Mouse (Mus musculus) embryonic facial prominence, embryonic 14.5 days (tissue): ENCODE measurements around the gene Unc119b. TPM values are rescaled to one million over a fixed set of nuclear protein-coding genes. Genes with fewer than 3 reads are reported as not detected.
"Not testable (repeated sequence)": the region's sequence is repeated elsewhere in the genome, so short reads cannot be mapped to it uniquely, and the experiment has no call there.

Experiments used
- ATAC-seq: fragments of 200-750 bp; cut with Nextera tagmentation; 2 replicates; pipeline ENCODE4 v1.8.0; 2017; ENCODE audit warnings: low read depth, moderate number of reproducible peaks, moderate TSS enrichment
- DNase-seq: peaks from one replicate; pipeline ENCODE4 v3.0.0-alpha.2; 2015; ENCODE audit warnings: low spot score
- H3K27ac ChIP-seq: fragments of 300-500 bp; sonication (generic); replicated peaks from 2 replicates; pipeline ENCODE4 v1.5.1; 2014; ENCODE audit warnings: low read depth, mild to moderate bottlenecking, low read length, moderate library complexity
- H3K27me3 ChIP-seq: fragments of 300-500 bp; sonication (generic); replicated peaks from 2 replicates; pipeline ENCODE4 v1.6.1; 2014; ENCODE audit warnings: low read length; ENCODE audit not compliant: control insufficient read depth, insufficient read depth
- H3K36me3 ChIP-seq: fragments of 300-500 bp; sonication (generic); 2 replicates; pipeline ENCODE4 v1.6.1; 2014; ENCODE audit warnings: low read length, mixed read lengths; ENCODE audit not compliant: control insufficient read depth, insufficient read depth
- H3K4me1 ChIP-seq: fragments of 300-500 bp; sonication (generic); 2 replicates; pipeline ENCODE4 v1.6.1; 2014; ENCODE audit warnings: antibody characterized with exemption, low read length; ENCODE audit not compliant: control insufficient read depth, insufficient read depth
- H3K4me2 ChIP-seq: fragments of 300-500 bp; sonication (generic); 2 replicates; pipeline ENCODE4 v1.6.1; 2014; ENCODE audit warnings: low read depth, mild to moderate bottlenecking, low read length, moderate library complexity, mixed read lengths
- H3K4me3 ChIP-seq: fragments of 300-500 bp; sonication (generic); 2 replicates; pipeline ENCODE4 v1.5.1; 2014; ENCODE audit warnings: low read depth, mild to moderate bottlenecking, low read length
- H3K9ac ChIP-seq: fragments of 300-500 bp; sonication (generic); 2 replicates; pipeline ENCODE4 v1.6.1; 2014; ENCODE audit warnings: low read depth, mild to moderate bottlenecking, low read length, moderate library complexity, mixed read lengths
- H3K9me3 ChIP-seq: fragments of 300-500 bp; sonication (generic); 2 replicates; pipeline ENCODE4 v1.6.1; 2016; ENCODE audit warnings: low read length; ENCODE audit not compliant: control insufficient read depth
- WGBS: fragments of 180-500 bp; shearing (Covaris S2); extraction: QIAGEN DNeasy Blood & Tissue Kit; methylation state at CpG from one replicate; pipeline ENCODE4 v1.1.7; 2014; 5-methylcytosine and 5-hydroxymethylcytosine counted together
- polyA plus RNA-seq: library from polyadenylated mRNA; unstranded; fragments of >200 nt; fragmentation: Nextera tagmentation; extraction: Ambion mirVana; gene quantifications from 2 replicates; pipeline ENCODE4 v1.2.1, GENCODE M21; 2014

Unc119b gene
- polyA plus RNA-seq, 1 experiment from 2014 or later = 32.2 TPM

GRCm38 (mm10) chr5:115076144-115076901 is 58.5 kb downstream of the Unc119b start:
- no peak overlapping the region for H3K4me3 ChIP-seq
- no peak overlapping the region for H3K4me2 ChIP-seq
- H3K27ac ChIP-seq = no peak overlapping the region
- H3K27me3 ChIP-seq = no peaks in the 10 kb centered on the region
- DNase-seq = peak; percentile 48
- no peaks in the 10 kb centered on the region for H3K9me3 ChIP-seq
- H3K4me1 ChIP-seq = no peaks in the 10 kb centered on the region
- no peak overlapping the region for H3K9ac ChIP-seq
- peaks cover 33% of the 10 kb centered on the region for H3K36me3 ChIP-seq
- no peak for ATAC-seq
- WGBS = 54% methylated on average over 5 of the region's 5 CpGs

GRCm38 (mm10) chr5:115074749-115075148 is 60.0 kb downstream of the Unc119b start:
- H3K27me3 ChIP-seq = no peaks in the 10 kb centered on the region
- H3K4me3 ChIP-seq = no peak overlapping the region
- no peak for ATAC-seq
- 85% methylated on average over 4 of the region's 4 CpGs for WGBS
- no peak for DNase-seq
- H3K4me1 ChIP-seq = no peaks in the 10 kb centered on the region
- H3K9me3 ChIP-seq = no peaks in the 10 kb centered on the region
- H3K36me3 ChIP-seq = peaks cover 28% of the 10 kb centered on the region
- H3K27ac ChIP-seq = no peak overlapping the region
- no peak overlapping the region for H3K9ac ChIP-seq
- H3K4me2 ChIP-seq = no peak overlapping the region

GRCm38 (mm10) chr5:115073306-115073705 is 61.5 kb downstream of the Unc119b start:
- not testable (repeated sequence) for DNase-seq

More at GRCm38 (mm10) chr5:115073306-115073705, 61.5 kb downstream of the Unc119b start:
- not testable (repeated sequence) for H3K9me3 ChIP-seq, H3K27me3 ChIP-seq, H3K9ac ChIP-seq, H3K4me1 ChIP-seq, H3K4me2 ChIP-seq, ATAC-seq, H3K27ac ChIP-seq, H3K4me3 ChIP-seq
- WGBS = 92% methylated on average over 6 of the region's 8 CpGs
- peaks cover 28% of the 10 kb centered on the region for H3K36me3 ChIP-seq

Other genes starting within 250 kb of the Unc119b start
- gene Oasl2, start 238.0 kb downstream of the Unc119b start, polyA plus RNA-seq = 3.5 and 5.0 TPM in 2 replicates
- gene Oasl1, start 211.7 kb downstream of the Unc119b start, polyA plus RNA-seq = 0.56 and 0.85 TPM in 2 replicates
- 46.8 and 63.2 TPM in 2 replicates for gene 2210016L21Rik, start 192.8 kb downstream of the Unc119b start, polyA plus RNA-seq
- 0.10 TPM in 2 replicates for gene Hnf1a, start 163.9 kb downstream of the Unc119b start, polyA plus RNA-seq
- gene Sppl3, start 123.8 kb downstream of the Unc119b start, polyA plus RNA-seq = 25.6 and 25.7 TPM in 2 replicates
- 53.2 and 54.0 TPM in 2 replicates for gene Gm10401, start 36.7 kb downstream of the Unc119b start, polyA plus RNA-seq
- 28.5 and 28.7 TPM in 2 replicates for gene Acads, start 15.6 kb downstream of the Unc119b start, polyA plus RNA-seq
- gene Mlec, start 23.2 kb upstream of the Unc119b start, polyA plus RNA-seq = 69.8 and 72.9 TPM in 2 replicates
- 2.7 and 3.1 TPM in 2 replicates for gene Cabp1, start 59.4 kb upstream of the Unc119b start, polyA plus RNA-seq
- gene Pop5, start 100.9 kb upstream of the Unc119b start, polyA plus RNA-seq = 82.6 and 95.5 TPM in 2 replicates
- gene Rnf10, start 137.9 kb upstream of the Unc119b start, polyA plus RNA-seq = 77.2 and 79.1 TPM in 2 replicates
- gene Coq5, start 144.7 kb upstream of the Unc119b start, polyA plus RNA-seq = 39.0 and 41.9 TPM in 2 replicates
- 1,629 and 1,828 TPM in 2 replicates for gene Dynll1, start 166.0 kb upstream of the Unc119b start, polyA plus RNA-seq
- 203 and 230 TPM in 2 replicates for gene Srsf9, start 192.2 kb upstream of the Unc119b start, polyA plus RNA-seq
- 26.5 and 26.7 TPM in 2 replicates for gene Gatc, start 206.2 kb upstream of the Unc119b start, polyA plus RNA-seq
- 48.5 and 51.3 TPM in 2 replicates for gene Triap1, start 206.2 kb upstream of the Unc119b start, polyA plus RNA-seq
- gene Cox6a1, start 214.0 kb upstream of the Unc119b start, polyA plus RNA-seq = 833 and 912 TPM in 2 replicates